Mouse (Mus musculus) CD4-positive helper T cell, adult 2 months (primary cell): ENCODE results near the gene Lipc.

Experiments used
- DNase-seq: peaks from one replicate; pipeline ENCODE4 v3.0.0-alpha.2; 2012; ENCODE audit warnings: low read depth, missing footprints, low spot score

Gene Lipc

GRCm38 (mm10) chr9:70952126-70952525 is at the start of gene Lipc:
TSS of gene Lipc (minus strand) at chr9:70952226.
- DNase-seq, result no peak

GRCm38 (mm10) chr9:70999161-70999560 is 47.1 kb upstream of the Lipc start:
- DNase-seq, result no peak

GRCm38 (mm10) chr9:70998719-70999118 is 46.7 kb upstream of the Lipc start:
- DNase-seq, result no peak

- no peak for DNase-seq
These were observed 41.3 kb upstream of the Lipc start for GRCm38 (mm10) chr9:70993326-70993725.

GRCm38 (mm10) chr9:70991401-70991800 is 39.4 kb upstream of the Lipc start:
- DNase-seq, result no peak

- DNase-seq, result no peak
These were observed 35.2 kb upstream of the Lipc start for GRCm38 (mm10) chr9:70987210-70987609.

GRCm38 (mm10) chr9:70982991-70983480 is 31.0 kb upstream of the Lipc start:
- DNase-seq, result no peak

GRCm38 (mm10) chr9:70981721-70982120 is 29.7 kb upstream of the Lipc start:
- no peak for DNase-seq

- DNase-seq, result no peak
These were observed 27.6 kb upstream of the Lipc start for GRCm38 (mm10) chr9:70979641-70980040.

- DNase-seq, result no peak
These were observed 27.1 kb upstream of the Lipc start for GRCm38 (mm10) chr9:70979171-70979570.

- no peak for DNase-seq
These were observed 25.4 kb upstream of the Lipc start for GRCm38 (mm10) chr9:70977392-70977791.

- no peak for DNase-seq
These were observed 23.9 kb upstream of the Lipc start for GRCm38 (mm10) chr9:70975921-70976320.

GRCm38 (mm10) chr9:70973286-70973685 is 21.3 kb upstream of the Lipc start:
- DNase-seq, result no peak

- no peak for DNase-seq
These were observed 17.2 kb upstream of the Lipc start for GRCm38 (mm10) chr9:70969244-70969643.

- DNase-seq, result no peak
These were observed 14.3 kb upstream of the Lipc start for GRCm38 (mm10) chr9:70965999-70966994.

- no peak for DNase-seq
These were observed 13.4 kb upstream of the Lipc start for GRCm38 (mm10) chr9:70965422-70965821.

- no peak for DNase-seq
These were observed 13.0 kb upstream of the Lipc start for GRCm38 (mm10) chr9:70965011-70965410.

- no peak for DNase-seq
These were observed 11.4 kb upstream of the Lipc start for GRCm38 (mm10) chr9:70963461-70963891.

- no peak for DNase-seq
These were observed 10.9 kb upstream of the Lipc start for GRCm38 (mm10) chr9:70962781-70963455.

GRCm38 (mm10) chr9:70960301-70960700 is 8.3 kb upstream of the Lipc start:
- no peak for DNase-seq

GRCm38 (mm10) chr9:70959866-70960265 is 7.8 kb upstream of the Lipc start:
- no peak for DNase-seq

- DNase-seq, result no peak
These were observed 7.4 kb upstream of the Lipc start for GRCm38 (mm10) chr9:70959447-70959846.
